Mouse (Mus musculus): ENCODE measurements around the gene Parvg. TPM values are rescaled to one million over a fixed set of nuclear protein-coding genes. Genes with fewer than 3 reads are reported as not detected.
A peak's percentile ranks its signal among the peaks of the same experiment; 100 is the strongest.

The Parvg gene
- total RNA-seq, 2 experiments from 2014 or later = 3.6 to 4.4 TPM

- no peak for DNase-seq
These were observed 28.4 kb downstream of the Parvg start for GRCm38 (mm10) chr15:84351915-84352844.

- no peak for DNase-seq
These were observed 31.3 kb downstream of the Parvg start for GRCm38 (mm10) chr15:84355081-84355480.

GRCm38 (mm10) chr15:84364746-84365145 lies 40.9 kb downstream of the Parvg start:
- no peak for DNase-seq

- DNase-seq = no peak
These were observed 42.0 kb downstream of the Parvg start for GRCm38 (mm10) chr15:84365675-84366381.

- DNase-seq = no peak
These were observed 42.8 kb downstream of the Parvg start for GRCm38 (mm10) chr15:84366574-84366989.

- no peak for DNase-seq
These were observed 43.6 kb downstream of the Parvg start for GRCm38 (mm10) chr15:84367402-84367801.

- no peak for DNase-seq
These were observed 49.0 kb downstream of the Parvg start for GRCm38 (mm10) chr15:84372801-84373200.

GRCm38 (mm10) chr15:84378734-84379133 lies 54.9 kb downstream of the Parvg start:
- no peak for DNase-seq

- peak; percentile 28 for DNase-seq
These were observed 56.4 kb downstream of the Parvg start for GRCm38 (mm10) chr15:84380181-84380580.

GRCm38 (mm10) chr15:84384066-84384465 lies 60.2 kb downstream of the Parvg start:
- DNase-seq = no peak

- DNase-seq = no peak
These were observed 62.3 kb downstream of the Parvg start for GRCm38 (mm10) chr15:84385995-84386565.

GRCm38 (mm10) chr15:84388698-84389131 lies 64.9 kb downstream of the Parvg start:
- DNase-seq = no peak

GRCm38 (mm10) chr15:84392131-84392530 lies 68.3 kb downstream of the Parvg start:
- DNase-seq = no peak

Other genes starting within 250 kb of the Parvg start
- gene Sult4a1, start 218.3 kb upstream of the Parvg start, total RNA-seq (2021) = 10 to 100 TPM in 1 of 2 experiments, 1 to 10 TPM in 1; 6.7 to 12.4 TPM
- gene Pnpla5, start 200.9 kb upstream of the Parvg start, total RNA-seq (2021) = under 1 TPM; 0.12 to 0.18 TPM
- 10 to 100 TPM; 47.6 to 65.6 TPM for gene Pnpla3, start 156.2 kb upstream of the Parvg start, total RNA-seq (2021)
- 100 to 1,000 TPM; 240 to 293 TPM for gene Samm50, start 131.8 kb upstream of the Parvg start, total RNA-seq (2021)
- gene Parvb, start 92.0 kb upstream of the Parvg start, total RNA-seq (2021) = 10 to 100 TPM; 33.2 to 42.1 TPM
- gene Shisal1, start 123.1 kb downstream of the Parvg start, total RNA-seq (2021) = 1 to 10 TPM; 1.8 to 3.2 TPM
- 1 to 10 TPM; 6.6 to 9.5 TPM for gene Rtl6, start 233.8 kb downstream of the Parvg start, total RNA-seq (2021)